Comparison of ENCODE assay signal across 9 mouse cellular contexts in the genomic region with DNA sequence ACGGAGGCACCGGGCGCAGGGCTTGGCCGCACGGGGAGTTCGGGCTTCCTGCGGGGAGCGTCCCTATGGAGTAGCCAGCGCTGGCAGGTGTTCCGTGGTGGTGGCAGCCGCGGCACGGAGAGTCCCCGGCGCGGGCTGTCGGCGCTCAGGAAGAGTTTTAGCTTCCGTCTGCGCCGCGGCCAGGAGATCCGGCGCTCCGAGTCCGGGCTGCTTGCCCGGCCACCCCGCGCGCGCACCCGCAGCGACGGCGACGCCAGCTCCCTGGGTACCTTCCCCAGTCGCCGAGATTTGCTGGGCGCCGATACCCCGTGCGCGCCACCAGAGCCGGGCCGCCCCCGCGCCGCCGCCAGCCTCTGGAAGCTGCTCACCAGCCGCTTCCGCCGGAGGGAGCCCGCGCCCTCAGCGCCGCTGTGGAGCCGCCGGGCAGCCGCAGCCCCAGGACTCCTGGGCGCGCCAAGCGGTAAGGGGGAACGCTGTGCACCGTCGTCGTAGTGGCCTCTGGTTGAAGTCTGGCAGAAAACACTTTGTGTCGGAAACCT. TPM values are rescaled to one million over a fixed set of nuclear protein-coding genes. Genes with fewer than 3 reads are reported as not detected.
A peak's percentile ranks its signal among the peaks of the same experiment; 100 is the strongest.
DNase-seq lines count a peak whose midpoint lies in the region; ATAC-seq and TF ChIP-seq lines count a peak whose summit lies in the region.
"Had no signal": no experiment of that assay in that cellular context is flagged by ENCODE, and none has a peak within 500 bp of the region (broad histone marks: within the 10 kb centered on the region; RNA-seq: fewer than 3 reads in every experiment).

No protein-coding gene starts in this region.

- H3K9ac ChIP-seq in embryonic facial prominence, embryonic 11.5 days (replicated peaks; ENCODE audit: low read length) = peak overlapping the region; percentile 61
- peak overlapping the region; percentile 62 for H3K9ac ChIP-seq in heart, embryonic 16.5 days (ENCODE audit: low read length)
- peak overlapping the region; percentile 58 for H3K9ac ChIP-seq in lung, postnatal 0 days (replicated peaks; ENCODE audit: low read depth)

- no peaks in the 10 kb centered on the region for H3K9me3 ChIP-seq in embryonic facial prominence, embryonic 11.5 days (replicated peaks; ENCODE audit: control insufficient read depth, low read length)
- H3K9me3 ChIP-seq in heart, embryonic 16.5 days (replicated peaks; ENCODE audit: control insufficient read depth, low read length) = no peaks in the 10 kb centered on the region
- no peaks in the 10 kb centered on the region for H3K9me3 ChIP-seq in lung, postnatal 0 days (ENCODE audit: low read length)

- WGBS in embryonic facial prominence, embryonic 11.5 days = under 1% methylated on average over 67 of the region's 67 CpGs
- 2% methylated on average over 64 of the region's 67 CpGs for WGBS in heart, embryonic 16.5 days
- WGBS in lung, postnatal 0 days = 7% methylated on average over 61 of the region's 67 CpGs

- no peak for TF ChIP-seq EP300 in lung, postnatal 0 days (IDR thresholded peaks at IDR 0.05)

- peak overlapping the region; percentile 48 for H3K4me3 ChIP-seq in embryonic facial prominence, embryonic 11.5 days (ENCODE audit: low read depth, low read length)
- H3K4me3 ChIP-seq in heart, embryonic 16.5 days (ENCODE audit: low read length) = peak overlapping the region; percentile 53
- peak overlapping the region; percentile 53 for H3K4me3 ChIP-seq in lung, postnatal 0 days (ENCODE audit: low read depth, low read length)

- peaks cover 5% of the 10 kb centered on the region; the same call in 1 of the 2 replicates for H3K27me3 ChIP-seq in embryonic facial prominence, embryonic 11.5 days (ENCODE audit: control insufficient read depth, insufficient read depth, low read length)
- H3K27me3 ChIP-seq in heart, embryonic 16.5 days (ENCODE audit: control insufficient read depth, insufficient read depth, low read length) = no peaks in the 10 kb centered on the region; the same call in 1 of the 2 replicates
- H3K27me3 ChIP-seq in lung, postnatal 0 days (replicated peaks; ENCODE audit: insufficient read depth, low read length) = no peaks in the 10 kb centered on the region
- H3K27me3 ChIP-seq: Patski had no signal

- peak; percentile 76 to 87 for DNase-seq in left cerebral cortex, adult 18-20 months (ENCODE audit: low spot score in 2 of 2)
- DNase-seq in left cerebral cortex, postnatal 4 days = no peak
- peak; percentile 63 for DNase-seq in embryonic facial prominence, embryonic 11.5 days (ENCODE audit: low spot score)
- DNase-seq in layer of hippocampus, adult 9-11 months = peak; percentile 62
- DNase-seq in lung, postnatal 0 days (ENCODE audit: low spot score) = peak; percentile 46
- peak; percentile 88 for DNase-seq in right cerebral cortex, adult 18-20 months
- no peak for DNase-seq in cerebellum, adult 9-10 months

- peak overlapping the region; percentile 89 for H3K4me2 ChIP-seq in embryonic facial prominence, embryonic 11.5 days (ENCODE audit: low read depth, low read length)
- peak overlapping the region; percentile 77 for H3K4me2 ChIP-seq in heart, embryonic 16.5 days (ENCODE audit: low read depth, low read length)
- H3K4me2 ChIP-seq in lung, postnatal 0 days (replicated peaks; ENCODE audit: low read depth, low read length) = peak overlapping the region; percentile 72

- TF ChIP-seq CTCF in lung, postnatal 0 days (IDR thresholded peaks at IDR 0.05) = peak; percentile 49

- no peak overlapping the region; the same call in 1 of the 2 replicates for H3K27ac ChIP-seq in embryonic facial prominence, embryonic 11.5 days (replicated peaks; ENCODE audit: low read depth, low read length)
- H3K27ac ChIP-seq in heart, embryonic 16.5 days (ENCODE audit: low read length) = no peak overlapping the region
- peak overlapping the region; percentile 90 for H3K27ac ChIP-seq in lung, postnatal 0 days (ENCODE audit: low read length)

- intact Hi-C loops in left cerebral cortex, postnatal 4 days (cut with DNase I) = no loop called here

- ATAC-seq in embryonic facial prominence, embryonic 11.5 days (replicated peaks; ENCODE audit: insufficient number of reproducible peaks, low FRiP score, low TSS enrichment, low read depth) = no peak
- ATAC-seq in heart, embryonic 16.5 days (replicated peaks; ENCODE audit: extremely low read depth, insufficient read depth, low FRiP score) = peak; percentile 37
- no peak for ATAC-seq in lung, postnatal 0 days
- ATAC-seq: Patski had no signal

- peaks cover 9% of the 10 kb centered on the region for H3K36me3 ChIP-seq in embryonic facial prominence, embryonic 11.5 days (replicated peaks; ENCODE audit: control insufficient read depth, insufficient read depth, low read depth, low read length)
- H3K36me3 ChIP-seq in heart, embryonic 16.5 days (ENCODE audit: control insufficient read depth, insufficient read depth) = peaks cover 20% of the 10 kb centered on the region
- H3K36me3 ChIP-seq in lung, postnatal 0 days (ENCODE audit: insufficient read depth, low read length) = peaks cover 27% of the 10 kb centered on the region

- peaks cover 20% of the 10 kb centered on the region for H3K4me1 ChIP-seq in embryonic facial prominence, embryonic 11.5 days (ENCODE audit: control insufficient read depth, insufficient read depth, low read length)
- H3K4me1 ChIP-seq in heart, embryonic 16.5 days (ENCODE audit: control insufficient read depth, insufficient read depth, low read length) = peaks cover 28% of the 10 kb centered on the region
- H3K4me1 ChIP-seq in lung, postnatal 0 days (ENCODE audit: insufficient read depth, low read depth, low read length) = peaks cover 5% of the 10 kb centered on the region; the same call in 1 of the 2 replicates

RNA-seq across cellular contexts. Expression of gene Agap3, which starts 22.8 kb away (rescaled TPM):
- total RNA-seq in left cerebral cortex, adult 18-20 months (2021) = 100 to 1,000 TPM; 517 to 575 TPM
- 100 to 1,000 TPM; 472 to 479 TPM for total RNA-seq in left cerebral cortex, postnatal 4 days (2021)
- 40.0 and 45.1 TPM in 2 replicates for polyA plus RNA-seq in embryonic facial prominence, embryonic 11.5 days (2014; fragmentation: Nextera tagmentation; extraction: Ambion mirVana)
- polyA plus RNA-seq in heart, embryonic 16.5 days (2015; fragmentation: Nextera tagmentation; extraction: Ambion mirVana) = 15.5 and 18.4 TPM in 2 replicates
- polyA plus RNA-seq in lung, postnatal 0 days (2015; fragmentation: Nextera tagmentation; extraction: Ambion mirVana) = 44.7 and 51.2 TPM in 2 replicates

RNA-seq across cellular contexts. Expression of gene Tmub1, which starts 27.1 kb away (rescaled TPM):
- total RNA-seq in left cerebral cortex, adult 18-20 months (2021) = 10 to 100 TPM; 27.2 to 27.3 TPM
- total RNA-seq in left cerebral cortex, postnatal 4 days (2021) = 10 to 100 TPM; 30.1 to 31.1 TPM
- polyA plus RNA-seq in embryonic facial prominence, embryonic 11.5 days (2014; fragmentation: Nextera tagmentation; extraction: Ambion mirVana) = 20.2 and 24.7 TPM in 2 replicates
- 18.4 and 20.3 TPM in 2 replicates for polyA plus RNA-seq in heart, embryonic 16.5 days (2015; fragmentation: Nextera tagmentation; extraction: Ambion mirVana)
- 16.6 and 17.7 TPM in 2 replicates for polyA plus RNA-seq in lung, postnatal 0 days (2015; fragmentation: Nextera tagmentation; extraction: Ambion mirVana)

RNA-seq across cellular contexts. Expression of gene Fastk, which starts 29.7 kb away (rescaled TPM):
- total RNA-seq in left cerebral cortex, adult 18-20 months (2021) = 100 to 1,000 TPM; 108 to 131 TPM
- total RNA-seq in left cerebral cortex, postnatal 4 days (2021) = 10 to 100 TPM; 82.6 to 83.4 TPM
- polyA plus RNA-seq in embryonic facial prominence, embryonic 11.5 days (2014; fragmentation: Nextera tagmentation; extraction: Ambion mirVana) = 77.8 and 88.2 TPM in 2 replicates
- 209 and 225 TPM in 2 replicates for polyA plus RNA-seq in heart, embryonic 16.5 days (2015; fragmentation: Nextera tagmentation; extraction: Ambion mirVana)
- 58.4 and 65.1 TPM in 2 replicates for polyA plus RNA-seq in lung, postnatal 0 days (2015; fragmentation: Nextera tagmentation; extraction: Ambion mirVana)

RNA-seq across cellular contexts. Expression of gene Slc4a2, which starts 51.2 kb away (rescaled TPM):
- total RNA-seq in left cerebral cortex, adult 18-20 months (2021) = 10 to 100 TPM; 28.9 to 31.0 TPM
- 10 to 100 TPM; 26.9 to 30.4 TPM for total RNA-seq in left cerebral cortex, postnatal 4 days (2021)
- polyA plus RNA-seq in embryonic facial prominence, embryonic 11.5 days (2014; fragmentation: Nextera tagmentation; extraction: Ambion mirVana) = 16.5 and 20.6 TPM in 2 replicates
- 29.2 and 32.5 TPM in 2 replicates for polyA plus RNA-seq in heart, embryonic 16.5 days (2015; fragmentation: Nextera tagmentation; extraction: Ambion mirVana)
- 28.9 and 35.0 TPM in 2 replicates for polyA plus RNA-seq in lung, postnatal 0 days (2015; fragmentation: Nextera tagmentation; extraction: Ambion mirVana)

RNA-seq across cellular contexts. Expression of gene Cdk5, which starts 51.5 kb away (rescaled TPM):
- 100 to 1,000 TPM; 128 to 129 TPM for total RNA-seq in left cerebral cortex, adult 18-20 months (2021)
- 100 to 1,000 TPM; 122 to 132 TPM for total RNA-seq in left cerebral cortex, postnatal 4 days (2021)
- polyA plus RNA-seq in embryonic facial prominence, embryonic 11.5 days (2014; fragmentation: Nextera tagmentation; extraction: Ambion mirVana) = 49.9 and 50.8 TPM in 2 replicates
- 28.5 and 30.4 TPM in 2 replicates for polyA plus RNA-seq in heart, embryonic 16.5 days (2015; fragmentation: Nextera tagmentation; extraction: Ambion mirVana)
- 31.1 and 31.6 TPM in 2 replicates for polyA plus RNA-seq in lung, postnatal 0 days (2015; fragmentation: Nextera tagmentation; extraction: Ambion mirVana)

Comparison
In these comparisons a context has a peak if more than half of its experiments do, and no peak if none do; other contexts are left out.
1. DNase-seq: peak in left cerebral cortex, adult 18-20 months (2 of 2), embryonic facial prominence, embryonic 11.5 days (single experiment), layer of hippocampus, adult 9-11 months (single experiment), lung, postnatal 0 days (single experiment) and right cerebral cortex, adult 18-20 months (single experiment); none in left cerebral cortex, postnatal 4 days (single experiment) and cerebellum, adult 9-10 months (single experiment).
2. Peak in every context shown above with its lines, with median percentiles within 50 percentile points of each other: H3K4me2 ChIP-seq, H3K4me3 ChIP-seq and H3K9ac ChIP-seq.